Mouse (Mus musculus) ES-E14 (cell line): ENCODE measurements around the gene Gpx4.

Source experiments
- CHD2 ChIP-seq: IDR thresholded peaks from 2 replicates; pipeline ENCODE4 v1.6.1; 2014; ENCODE audit warnings: mild to moderate bottlenecking, low read depth, low read length, inconsistent platforms
- HCFC1 ChIP-seq: IDR thresholded peaks from 2 replicates; pipeline ENCODE4 v1.6.1; 2012; ENCODE audit warnings: low read length, inconsistent platforms, borderline replicate concordance; ENCODE audit not compliant: insufficient read depth
- MAFK ChIP-seq: IDR thresholded peaks from 2 replicates; pipeline ENCODE4 v1.6.1; 2014; ENCODE audit warnings: mild to moderate bottlenecking, low read depth, low read length, inconsistent platforms; ENCODE audit not compliant: insufficient read depth
- ZC3H11A ChIP-seq: IDR thresholded peaks from 2 replicates; pipeline ENCODE4 v1.6.1; 2012; ENCODE audit warnings: low read depth, mild to moderate bottlenecking, inconsistent platforms, low read length, borderline replicate concordance

DNA sequence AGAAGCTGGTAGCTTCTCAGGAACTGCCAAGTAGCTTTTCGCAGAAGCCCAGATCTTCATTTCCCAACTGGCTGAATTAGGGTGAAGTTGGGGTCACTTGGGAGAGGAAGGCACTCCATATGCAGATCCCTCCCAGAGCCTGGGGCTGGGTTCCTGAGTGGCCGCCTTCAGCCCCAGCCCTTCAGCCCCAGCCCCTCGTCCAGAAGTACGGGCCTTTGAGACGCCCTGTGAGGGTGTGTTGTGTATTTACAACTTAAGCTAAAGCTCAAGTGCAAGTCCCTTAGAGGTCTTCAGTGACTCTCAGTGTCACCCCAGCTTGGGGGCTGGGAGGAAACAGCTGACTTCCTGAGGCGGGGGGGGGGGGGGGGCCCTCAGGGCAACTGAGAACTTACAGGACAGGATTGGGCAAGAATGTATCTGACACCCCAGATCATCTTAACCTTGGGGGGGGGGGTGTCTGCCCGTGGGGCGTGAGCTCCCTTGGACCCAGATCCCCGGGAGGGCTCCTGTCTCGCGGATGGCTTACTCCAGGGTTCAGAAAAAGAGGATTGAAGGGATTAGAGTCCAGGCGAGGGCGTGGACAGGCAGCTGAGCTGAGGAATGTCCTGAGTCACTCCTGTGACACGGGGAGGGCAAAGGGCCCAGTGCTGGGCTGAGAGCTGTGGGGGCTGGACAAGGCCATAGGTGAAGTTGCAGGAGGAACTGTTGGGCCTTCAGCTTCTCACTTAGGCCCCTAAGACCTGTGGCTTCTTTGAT is 4.8 kb downstream of the Gpx4 start:
- TF ChIP-seq HCFC1: no peak
- TF ChIP-seq CHD2: no peak
- peak; percentile 93 for TF ChIP-seq MAFK
- TF ChIP-seq ZC3H11A: no peak
